Mouse (Mus musculus): ENCODE results near the gene 4430402I18Rik.

The 4430402I18Rik gene

GRCm38 (mm10) chr19:28891864-28892263 lies 75.7 kb downstream of the 4430402I18Rik start:
- DNase-seq, result no peak

- peak; percentile 73 for DNase-seq
Observed at GRCm38 (mm10) chr19:28891238-28891637, 76.4 kb downstream of the 4430402I18Rik start.

GRCm38 (mm10) chr19:28889251-28889650 lies 78.3 kb downstream of the 4430402I18Rik start:
- no peak for DNase-seq

GRCm38 (mm10) chr19:28888496-28888895 lies 79.1 kb downstream of the 4430402I18Rik start:
- no peak for DNase-seq

- DNase-seq, result no peak
Observed at GRCm38 (mm10) chr19:28883126-28883525, 84.5 kb downstream of the 4430402I18Rik start.

GRCm38 (mm10) chr19:28879476-28879875 lies 88.1 kb downstream of the 4430402I18Rik start:
- no peak for DNase-seq

- DNase-seq, result no peak
Observed at GRCm38 (mm10) chr19:28870351-28870750, 97.2 kb downstream of the 4430402I18Rik start.

- DNase-seq, result no peak
Observed at GRCm38 (mm10) chr19:28869251-28869855, 98.2 kb downstream of the 4430402I18Rik start.

- DNase-seq, result no peak
Observed at GRCm38 (mm10) chr19:28865501-28865900, 102.1 kb downstream of the 4430402I18Rik start.

GRCm38 (mm10) chr19:28864981-28865380 lies 102.6 kb downstream of the 4430402I18Rik start:
- DNase-seq, result peak; percentile 44

GRCm38 (mm10) chr19:28863626-28864025 lies 104.0 kb downstream of the 4430402I18Rik start:
- no peak for DNase-seq

GRCm38 (mm10) chr19:28860246-28860645 lies 107.4 kb downstream of the 4430402I18Rik start:
- no peak for DNase-seq

- no peak for DNase-seq
Observed at GRCm38 (mm10) chr19:28854831-28855230, 112.8 kb downstream of the 4430402I18Rik start.

GRCm38 (mm10) chr19:28852001-28852400 lies 115.6 kb downstream of the 4430402I18Rik start:
- DNase-seq, result no peak

GRCm38 (mm10) chr19:28850510-28850909 lies 117.1 kb downstream of the 4430402I18Rik start:
- no peak for DNase-seq

GRCm38 (mm10) chr19:28844946-28845710 lies 122.5 kb downstream of the 4430402I18Rik start:
- no peak for DNase-seq

Data from layer of hippocampus, adult 9-11 months (tissue).